Mouse (Mus musculus): ENCODE results near the gene Lrsam1.

The Lrsam1 gene

GRCm38 (mm10) chr2:32926330-32927075 is 34.9 kb downstream of the Lrsam1 start:
- DNase-seq (ENCODE audit: low read depth) = no peak

DNA sequence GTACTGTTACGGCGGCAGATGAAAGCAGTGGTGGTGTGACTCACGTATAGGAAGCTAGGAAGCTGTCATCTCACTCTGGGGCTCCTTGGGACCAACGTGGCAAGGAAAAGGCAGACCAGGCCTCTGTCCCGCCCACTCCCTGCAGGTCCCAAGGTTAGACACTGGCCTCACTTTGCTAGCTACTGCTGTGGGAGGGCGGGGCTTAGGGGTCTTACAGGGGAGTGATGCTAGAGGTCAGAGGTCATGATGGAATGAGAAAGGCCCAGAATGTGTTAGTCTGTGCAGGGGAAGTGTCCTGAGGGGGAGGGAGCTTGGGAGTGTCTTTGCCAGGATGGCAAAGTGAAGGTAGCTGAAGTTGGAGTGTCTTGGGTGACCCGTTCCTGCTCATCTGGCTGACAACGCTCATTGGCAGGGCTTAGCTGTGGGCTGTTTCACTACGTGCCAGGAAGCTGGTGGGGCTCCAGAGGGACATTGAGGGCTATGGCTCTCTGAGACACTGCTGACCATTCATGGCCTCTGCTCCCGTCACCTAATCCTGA is 37.0 kb downstream of the Lrsam1 start:
- DNase-seq (ENCODE audit: low read depth) = no peak

DNA sequence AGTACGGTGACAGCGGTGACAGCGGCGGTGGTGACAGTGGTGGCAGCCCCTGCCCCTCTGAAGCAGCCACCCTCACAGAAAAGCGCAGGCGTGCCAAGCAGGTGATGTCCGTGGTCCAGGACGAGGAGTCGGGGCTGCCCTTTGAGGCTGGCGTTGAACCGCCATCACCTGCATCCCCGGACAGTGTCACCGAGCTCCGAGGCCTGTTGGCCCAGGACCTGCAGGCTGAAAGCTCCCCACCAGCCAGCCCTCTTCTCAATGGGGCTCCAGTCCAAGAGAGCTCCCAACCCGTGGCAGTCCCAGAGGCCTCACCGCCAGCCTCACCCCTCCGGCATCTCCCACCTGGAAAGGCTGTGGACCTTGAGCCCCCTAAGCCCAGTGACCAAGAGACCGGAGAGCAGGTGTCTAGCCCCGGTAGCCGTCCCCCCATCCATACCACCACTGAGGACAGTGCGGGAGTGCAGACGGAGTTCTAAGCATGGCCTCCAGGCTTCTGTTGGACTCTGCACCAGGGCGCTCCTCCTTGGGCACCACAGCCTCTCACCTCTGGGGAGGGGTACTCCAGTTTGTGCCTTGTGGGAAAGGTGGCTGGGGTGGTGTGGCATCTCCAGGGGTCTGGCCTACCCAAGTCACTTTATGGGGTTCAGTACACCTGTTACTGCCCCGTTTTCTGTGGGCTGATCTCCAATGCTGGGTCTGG is 37.7 kb downstream of the Lrsam1 start:
- DNase-seq (ENCODE audit: low read depth) = no peak

DNA sequence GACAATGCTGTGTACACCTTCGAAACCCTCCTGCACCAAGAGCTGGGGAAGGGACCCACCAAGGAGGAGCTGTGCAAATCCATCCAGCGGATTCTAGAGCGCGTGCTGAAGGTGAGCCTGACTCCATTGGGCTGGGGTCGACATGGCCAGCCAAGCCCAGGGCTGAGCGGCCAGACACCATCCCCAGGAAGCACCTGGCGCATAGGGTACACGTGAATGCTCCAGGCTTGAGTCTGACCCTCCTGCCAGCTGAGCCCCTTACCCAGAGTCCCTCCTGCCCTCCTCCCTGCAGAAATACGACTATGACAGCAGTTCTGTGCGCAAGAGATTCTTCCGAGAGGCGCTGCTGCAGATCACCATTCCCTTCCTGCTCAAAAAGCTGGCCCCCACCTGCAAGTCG is 38.9 kb downstream of the Lrsam1 start:
- DNase-seq (ENCODE audit: low read depth) = no peak

DNA sequence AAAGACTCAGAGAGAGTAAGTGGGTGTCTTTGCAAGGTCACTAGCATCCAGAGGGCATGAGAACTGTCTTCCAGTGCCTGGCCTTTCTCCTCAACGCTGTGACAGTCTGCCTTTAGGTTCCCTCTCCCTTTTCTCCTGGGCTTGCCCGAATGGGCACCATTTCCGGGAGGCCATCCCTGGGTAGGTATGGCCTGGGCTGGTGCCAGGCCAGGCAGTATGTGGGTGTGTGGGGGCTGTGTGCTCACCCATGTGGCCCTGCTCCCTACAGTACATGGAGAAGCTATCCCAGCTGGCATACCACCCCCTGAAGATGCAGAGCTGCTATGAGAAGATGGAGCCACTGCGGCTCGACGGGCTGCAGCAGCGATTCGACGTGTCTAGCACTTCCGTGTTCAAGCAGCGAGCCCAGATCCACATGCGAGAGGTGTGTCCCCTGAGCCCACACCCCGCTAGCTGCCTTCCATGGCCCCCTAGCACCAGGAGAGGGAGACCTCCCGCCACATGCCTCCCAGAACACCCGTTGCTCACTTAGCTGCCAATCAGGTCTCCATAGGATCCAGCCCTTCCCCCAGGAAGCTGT is 39.5 kb downstream of the Lrsam1 start:
- no peak for DNase-seq (ENCODE audit: low read depth)

- no peak for DNase-seq (ENCODE audit: low read depth)
Observed at GRCm38 (mm10) chr2:32921235-32921634, 40.2 kb downstream of the Lrsam1 start.

DNA sequence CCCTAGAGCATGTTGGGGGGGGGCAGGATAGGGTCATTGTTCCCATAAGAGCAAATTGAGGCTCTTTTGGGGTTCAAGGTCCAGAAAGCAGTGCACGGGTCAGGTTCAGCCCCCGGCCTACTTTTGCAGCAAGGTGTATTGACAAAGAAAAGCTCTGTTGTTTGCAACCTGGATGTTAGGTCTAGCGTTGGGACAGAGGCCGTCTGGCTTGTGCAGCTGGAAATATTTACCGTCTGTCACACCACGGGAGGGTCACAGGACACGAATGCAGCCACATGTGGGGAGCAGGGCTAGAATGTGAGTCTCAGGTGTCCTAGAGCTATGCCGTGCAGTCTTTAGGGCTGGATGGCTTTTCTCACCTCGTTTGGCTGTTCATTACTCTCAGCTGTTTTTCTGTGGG is 43.0 kb downstream of the Lrsam1 start:
- no peak for DNase-seq (ENCODE audit: low read depth)

DNA sequence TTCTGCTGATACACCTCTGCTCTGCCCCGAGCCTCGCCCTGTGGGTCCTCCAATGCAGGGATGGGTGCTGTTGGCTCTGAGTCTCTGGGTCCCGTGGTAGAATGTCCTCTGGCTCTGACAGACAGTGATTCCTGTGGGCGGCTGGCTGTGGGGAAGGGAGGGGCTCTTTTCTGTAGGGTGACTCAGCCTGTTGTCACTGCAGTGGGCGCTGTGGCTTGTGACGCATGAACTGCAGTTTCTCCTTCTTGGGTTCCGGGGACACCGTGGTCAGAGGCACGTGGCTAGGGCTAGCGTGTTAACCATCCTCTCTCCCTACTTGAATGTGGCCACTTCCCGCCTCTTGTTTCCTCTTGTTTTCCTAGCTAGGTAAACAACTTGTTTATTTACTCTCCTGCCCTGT is 43.9 kb downstream of the Lrsam1 start:
- DNase-seq (ENCODE audit: low read depth) = peak; percentile 82

DNA sequence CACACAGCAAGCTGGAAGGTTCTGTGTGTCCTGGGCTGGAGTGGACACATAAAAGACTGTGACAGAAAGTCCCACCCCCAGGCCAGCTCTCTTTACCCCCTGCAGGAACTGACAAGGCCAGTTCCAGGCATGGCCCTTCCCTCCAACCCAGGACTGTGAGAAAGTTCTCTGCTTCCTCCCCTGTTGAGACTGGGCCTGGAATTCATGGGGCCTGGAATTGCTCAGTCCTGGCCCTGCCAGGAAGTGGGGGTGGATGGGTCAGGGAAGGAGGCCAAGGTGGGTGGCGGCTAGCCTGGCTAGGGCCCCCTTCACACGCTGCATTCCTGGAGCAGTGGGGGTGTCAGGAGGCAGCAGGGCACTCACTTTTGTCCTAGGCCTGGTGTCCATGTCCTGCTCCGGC is 46.5 kb downstream of the Lrsam1 start:
- DNase-seq (ENCODE audit: low read depth) = peak; percentile 83

DNA sequence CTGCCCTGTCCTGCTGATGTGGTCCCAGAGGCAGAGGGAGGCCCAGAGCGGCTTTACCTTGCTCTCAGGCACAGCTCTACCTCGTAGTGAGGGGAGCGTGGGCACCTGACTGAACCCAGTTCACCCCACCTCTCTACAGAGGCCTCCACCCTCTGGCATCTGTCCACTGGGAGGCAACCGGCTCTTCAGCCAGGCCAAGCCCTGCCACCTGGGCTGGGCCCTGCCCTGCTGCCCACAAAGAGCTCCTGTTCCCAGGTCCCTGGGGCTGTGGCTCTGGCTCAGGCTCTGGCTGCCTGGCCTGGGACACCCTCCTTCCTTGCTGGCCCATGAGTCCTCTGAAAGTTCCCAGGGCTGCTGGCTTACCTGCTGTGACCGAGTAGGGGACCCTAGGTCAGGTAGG is 47.1 kb downstream of the Lrsam1 start:
- peak; percentile 41 for DNase-seq (ENCODE audit: low read depth)

DNA sequence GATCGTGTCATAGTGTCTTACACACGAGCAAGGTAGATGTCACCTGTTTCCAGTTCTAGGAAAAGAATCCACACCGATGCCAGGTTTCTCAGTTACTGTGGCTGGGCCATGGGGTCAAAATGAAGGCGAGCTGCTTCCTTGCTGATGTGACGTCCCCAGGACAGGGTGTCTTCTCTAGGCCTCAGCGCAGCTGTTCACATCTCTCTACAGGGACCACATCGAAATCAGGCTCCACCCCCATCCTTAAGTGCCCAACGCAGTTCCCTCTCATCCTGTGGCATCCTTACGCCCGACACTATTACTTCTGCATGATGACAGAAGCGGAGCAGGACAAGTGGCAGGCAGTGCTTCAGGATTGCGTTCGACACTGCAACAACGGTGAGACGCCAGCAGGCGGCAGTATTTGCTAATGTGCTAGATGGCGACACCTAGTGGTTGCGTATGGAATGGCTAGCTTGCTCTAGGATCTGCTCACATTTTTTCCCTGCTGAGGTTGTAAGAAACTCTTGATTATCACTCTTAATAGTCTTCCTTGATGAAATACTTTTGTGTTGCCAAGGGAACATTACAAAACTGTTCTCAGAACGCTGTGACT is 49.1 kb downstream of the Lrsam1 start:
- DNase-seq (ENCODE audit: low read depth) = peak; percentile 94

- no peak for DNase-seq (ENCODE audit: low read depth)
Observed at GRCm38 (mm10) chr2:32911639-32912182, 49.7 kb downstream of the Lrsam1 start.

DNA sequence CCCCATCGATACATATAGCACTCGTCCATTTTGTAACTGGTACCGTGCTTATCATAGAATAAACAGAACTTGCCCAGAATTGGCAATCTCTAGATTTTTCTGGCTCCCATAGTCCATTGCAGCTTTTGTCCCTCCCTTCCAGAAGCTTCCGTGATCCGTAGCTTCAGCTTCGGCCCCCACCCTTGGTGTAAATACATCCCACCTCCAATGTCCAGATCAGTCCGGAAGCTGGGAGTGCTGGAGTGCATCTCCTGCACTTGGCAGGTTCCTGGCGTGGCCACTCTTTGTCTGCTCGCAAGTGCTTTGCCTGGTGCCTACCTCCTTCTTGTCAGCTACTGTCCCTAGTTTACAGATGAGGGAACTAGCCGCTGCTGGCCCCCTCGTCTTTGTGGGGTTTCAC is 52.6 kb downstream of the Lrsam1 start:
- DNase-seq (ENCODE audit: low read depth) = no peak

- DNase-seq (ENCODE audit: low read depth) = no peak
Observed at GRCm38 (mm10) chr2:32908272-32908671, 53.1 kb downstream of the Lrsam1 start.

GRCm38 (mm10) chr2:32907442-32907841 is 54.0 kb downstream of the Lrsam1 start:
- no peak for DNase-seq (ENCODE audit: low read depth)

DNA sequence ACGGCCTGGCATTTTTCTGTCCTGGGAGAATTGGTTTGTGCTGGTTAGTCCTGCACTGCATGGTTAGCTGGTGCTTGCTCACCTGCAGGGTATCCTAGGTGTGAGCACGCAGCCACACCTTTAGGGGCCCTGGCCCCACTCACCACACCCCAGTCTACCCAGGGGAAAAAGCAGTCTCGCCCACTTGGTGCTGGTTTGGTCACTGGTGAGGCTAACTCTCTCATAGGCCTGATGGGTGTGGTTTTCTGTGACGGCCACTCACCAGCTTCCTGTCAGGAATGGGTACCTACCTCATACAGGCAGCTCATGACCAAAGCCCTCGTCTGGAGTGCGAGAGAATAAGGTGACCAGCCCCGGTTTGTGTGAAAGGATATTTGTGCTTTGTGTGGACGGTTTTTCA is 56.1 kb downstream of the Lrsam1 start:
- no peak for DNase-seq (ENCODE audit: low read depth)

- no peak for DNase-seq (ENCODE audit: low read depth)
Observed at GRCm38 (mm10) chr2:32904637-32905036, 56.8 kb downstream of the Lrsam1 start.

DNA sequence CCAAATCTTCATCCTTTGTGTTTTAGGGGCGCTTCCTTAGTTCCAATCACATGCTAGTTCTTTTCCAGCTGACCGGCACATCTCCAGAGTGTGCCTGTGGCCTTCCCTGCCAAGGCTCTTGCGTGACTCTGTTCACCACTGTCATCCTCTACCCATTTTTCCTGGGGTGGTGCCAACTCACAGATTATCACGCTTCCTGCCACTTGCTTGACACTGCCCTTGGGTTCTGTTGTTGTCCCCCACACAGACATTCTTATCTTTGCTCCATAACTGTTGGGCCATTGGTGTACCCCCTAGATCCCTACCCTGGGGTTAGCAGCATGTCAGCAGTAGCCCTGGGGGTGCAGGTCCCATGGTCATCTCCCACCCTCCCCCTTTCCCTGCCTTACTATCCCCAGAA is 57.9 kb downstream of the Lrsam1 start:
- no peak for DNase-seq (ENCODE audit: low read depth)

- DNase-seq (ENCODE audit: low read depth) = no peak
Observed at GRCm38 (mm10) chr2:32902126-32902525, 59.3 kb downstream of the Lrsam1 start.

DNA sequence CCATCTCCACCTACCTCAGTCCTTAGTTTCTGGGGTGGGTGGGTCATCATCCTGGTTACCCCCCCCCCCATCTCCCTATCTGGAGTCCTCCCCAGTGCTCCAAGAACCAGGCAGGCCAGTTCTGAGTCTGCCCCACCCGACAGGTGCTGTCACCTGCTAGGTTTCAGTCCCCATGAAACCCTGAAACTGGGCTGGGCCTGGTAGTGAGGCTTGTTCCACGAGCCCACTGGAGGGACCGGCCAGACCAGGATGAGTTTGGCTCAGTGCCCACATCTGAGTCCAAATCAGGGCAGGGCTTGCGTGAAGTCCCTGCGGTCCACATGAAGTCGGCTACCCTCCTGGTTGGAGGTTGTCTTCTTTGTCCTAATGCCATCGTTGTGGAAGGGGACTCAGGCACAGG is 62.4 kb downstream of the Lrsam1 start:
- no peak for DNase-seq (ENCODE audit: low read depth)

DNA sequence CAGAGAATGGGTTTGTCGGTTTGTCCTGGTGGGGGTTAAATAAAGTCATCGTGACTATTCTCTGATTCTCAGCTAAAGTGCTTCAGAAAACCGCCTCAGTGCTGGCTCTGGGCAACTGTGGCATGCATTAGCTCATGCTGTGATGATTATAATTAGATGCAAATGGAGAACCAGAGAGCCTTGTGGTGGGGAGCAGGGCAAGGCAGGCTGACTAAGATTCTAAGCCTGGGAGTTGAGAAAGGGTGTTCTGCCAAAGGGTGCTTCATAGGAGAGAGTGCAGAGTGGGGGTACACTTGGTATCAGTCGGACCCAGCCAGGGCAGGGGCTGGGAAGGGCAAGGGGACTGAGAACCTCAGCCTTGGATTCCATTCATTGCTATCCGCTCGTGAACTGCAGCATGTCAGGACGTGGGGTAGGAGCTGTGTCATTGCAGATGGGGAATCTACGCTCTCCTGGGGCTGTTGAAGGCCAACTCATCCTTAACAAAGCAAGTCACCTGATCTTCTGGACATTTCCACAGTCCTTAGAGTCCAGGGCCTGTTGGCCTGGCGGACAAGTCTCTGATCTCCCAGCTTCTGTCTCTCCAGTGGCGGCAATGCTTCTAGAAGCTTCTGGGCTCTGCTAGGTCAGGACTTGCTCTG is 64.8 kb downstream of the Lrsam1 start:
- peak; percentile 81 for DNase-seq (ENCODE audit: low read depth)

DNA sequence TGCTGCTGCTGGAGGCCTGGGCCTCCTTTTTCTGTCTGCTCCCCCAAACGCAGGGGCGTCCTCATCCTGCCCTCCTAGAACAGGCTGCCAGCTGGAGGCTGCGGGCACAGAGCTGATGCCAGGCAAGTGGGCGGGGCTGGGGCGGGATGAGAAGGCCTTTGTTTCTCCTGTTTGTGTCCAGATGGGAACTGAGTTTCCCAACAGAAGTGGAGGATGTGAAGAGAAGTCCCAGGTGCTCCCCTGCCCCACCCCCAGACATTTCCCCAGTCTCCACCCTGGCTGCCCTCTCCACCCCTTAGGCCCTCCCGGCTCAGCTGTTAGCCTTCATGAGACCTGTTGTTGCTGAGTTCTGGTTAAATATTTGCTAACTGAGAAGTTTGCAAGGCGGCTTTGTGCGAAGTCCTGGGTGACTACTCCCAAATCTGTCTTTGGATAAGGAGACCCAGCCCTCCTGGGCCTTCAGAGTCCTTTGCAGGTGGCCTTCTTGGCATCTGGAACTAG is 65.8 kb downstream of the Lrsam1 start:
- DNase-seq (ENCODE audit: low read depth) = peak; percentile 58

Measured in NIH3T3 (cell line).